Mouse (Mus musculus) heart, adult 2 months (tissue): ENCODE results near the gene Dok7.

Experiments
- CTCF ChIP-seq: fragments of 200-600 bp; IDR thresholded peaks from 2 replicates; pipeline ENCODE4 v1.8.1; 2022; ENCODE audit warnings: antibody characterized with exemption, mild to moderate bottlenecking, moderate library complexity
- POLR2A ChIP-seq: fragments of 200-500 bp; IDR thresholded peaks from 2 replicates; pipeline ENCODE4 v1.6.1; 2011; ENCODE audit warnings: mild to moderate bottlenecking, low read depth, low read length, control low read depth; ENCODE audit not compliant: insufficient read depth

DNA sequence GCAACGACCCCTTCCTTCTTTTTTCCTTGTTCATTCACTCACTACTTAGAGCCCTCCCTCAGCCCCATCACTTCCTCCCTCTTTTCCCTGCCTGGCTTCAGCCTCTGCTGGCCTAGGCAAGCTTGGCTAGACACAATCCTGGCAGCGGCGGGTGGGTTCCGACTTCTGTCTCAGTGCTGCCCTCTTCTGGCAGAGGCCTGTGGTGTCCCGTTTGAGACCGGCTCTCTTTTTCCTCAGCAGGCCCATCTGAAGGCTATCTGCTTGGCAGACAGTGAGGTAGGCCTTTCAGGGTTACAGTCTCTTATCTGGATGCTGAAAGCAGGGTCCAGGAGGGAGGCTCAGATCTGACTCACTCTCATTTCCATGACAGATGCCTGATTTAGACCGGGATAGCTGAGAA lies 75.2 kb downstream of the Dok7 start:
- no peak for TF ChIP-seq POLR2A
- TF ChIP-seq CTCF: peak; percentile 90
